Mouse (Mus musculus) brain, embryonic 14.5 days (tissue): ENCODE results near the gene Wdr66.

Experiments
- CTCF ChIP-seq: fragments of 200-500 bp; IDR thresholded peaks from 2 replicates; pipeline ENCODE4 v1.5.1; 2012; ENCODE audit warnings: inconsistent platforms, mild to moderate bottlenecking, moderate library complexity, borderline replicate concordance; ENCODE audit not compliant: insufficient read depth, insufficient read length; ENCODE audit errors: extremely low read depth
- POLR2A ChIP-seq: fragments of 200-500 bp; IDR thresholded peaks from 2 replicates; pipeline ENCODE4 v1.6.1; 2012; ENCODE audit warnings: mild to moderate bottlenecking, inconsistent platforms, borderline replicate concordance; ENCODE audit not compliant: poor library complexity, insufficient read depth, insufficient read length, severe bottlenecking; ENCODE audit errors: extremely low read depth

DNA sequence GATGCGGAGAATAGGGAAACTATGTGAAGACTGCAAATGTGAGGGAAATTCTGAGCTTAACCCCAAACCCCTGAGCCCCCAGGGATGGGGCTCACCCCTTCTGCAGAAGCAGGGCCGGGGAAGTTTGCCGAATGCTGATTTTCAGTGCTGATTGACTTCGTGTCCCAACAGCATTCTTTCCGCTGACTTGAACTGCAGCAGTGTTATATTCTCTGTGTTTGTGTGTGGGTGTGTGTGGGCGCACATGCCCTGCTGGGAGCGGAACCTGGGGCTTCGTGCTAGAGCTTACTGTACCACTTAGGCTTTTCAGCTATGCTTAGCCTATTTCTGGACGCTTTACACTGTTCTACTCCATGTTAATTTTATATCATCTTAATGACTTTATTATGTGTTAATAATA lies 15.5 kb upstream of the Wdr66 start:
- TF ChIP-seq CTCF (no peak), POLR2A (no peak)
